Mouse (Mus musculus) intestine, postnatal 0 days (tissue): ENCODE measurements at regions not wholly inside any gene's neighbourhood (a gene's known extent, or its start where the extent isn't known, plus 50 kb on each side); places are given as distances from the start of the nearest gene placed in this dataset.

Experiments used
- ATAC-seq: fragments of 200-750 bp; cut with Nextera tagmentation; 2 replicates; pipeline ENCODE4 v1.8.0; 2017; ENCODE audit warnings: mild to moderate bottlenecking, moderate TSS enrichment, moderate library complexity
- H3K27ac ChIP-seq: fragments of 300-500 bp; sonication (generic); 2 replicates; pipeline ENCODE4 v1.5.1; 2014; ENCODE audit warnings: mild to moderate bottlenecking, low read depth, low read length, moderate library complexity
- H3K27me3 ChIP-seq: fragments of 300-500 bp; sonication (generic); replicated peaks from 2 replicates; pipeline ENCODE4 v1.6.1; 2014; ENCODE audit warnings: low read length, mixed read lengths; ENCODE audit not compliant: control insufficient read depth, insufficient read depth
- H3K36me3 ChIP-seq: fragments of 300-500 bp; sonication (generic); 2 replicates; pipeline ENCODE4 v1.6.1; 2014; ENCODE audit warnings: mild to moderate bottlenecking, moderate library complexity; ENCODE audit not compliant: control insufficient read depth, insufficient read depth
- H3K4me1 ChIP-seq: fragments of 300-500 bp; sonication (generic); replicated peaks from 2 replicates; pipeline ENCODE4 v1.6.1; 2014; ENCODE audit warnings: antibody characterized with exemption, low read length, mixed read lengths; ENCODE audit not compliant: control insufficient read depth, insufficient read depth
- H3K4me2 ChIP-seq: fragments of 300-500 bp; sonication (generic); replicated peaks from 2 replicates; pipeline ENCODE4 v1.6.1; 2014; ENCODE audit warnings: low read depth, mild to moderate bottlenecking, moderate library complexity
- H3K4me3 ChIP-seq: fragments of 300-500 bp; sonication (generic); 2 replicates; pipeline ENCODE4 v1.5.1; 2014; ENCODE audit warnings: low read depth, low read length
- H3K9ac ChIP-seq: fragments of 300-500 bp; sonication (generic); 2 replicates; pipeline ENCODE4 v1.6.1; 2014; ENCODE audit warnings: mild to moderate bottlenecking, low read depth, low read length
- H3K9me3 ChIP-seq: fragments of 300-500 bp; sonication (generic); 2 replicates; pipeline ENCODE4 v1.6.1; 2016; ENCODE audit warnings: mixed run types; ENCODE audit not compliant: control insufficient read depth
- CTCF ChIP-seq: sonication (generic); IDR thresholded peaks from 2 replicates; pipeline ENCODE4 v1.5.1; 2016; ENCODE audit warnings: low read depth, mild to moderate bottlenecking, control low read depth, antibody characterized with exemption, moderate library complexity
- WGBS: fragments of 180-500 bp; shearing (Covaris S2); extraction: QIAGEN DNeasy Blood & Tissue Kit; methylation state at CpG from one replicate; pipeline ENCODE4 v1.1.7; 2014; 5-methylcytosine and 5-hydroxymethylcytosine counted together

GRCm38 (mm10) chr19:21030971-21031370 lies 77.0 kb upstream of the Tmc1 start:
- WGBS, result 77% methylated on average over 5 of the region's 5 CpGs
- Histone ChIP-seq H3K27ac (no peak overlapping the region), H3K9ac (no peak overlapping the region), H3K9me3 (no peaks in the 10 kb centered on the region), H3K36me3 (no peaks in the 10 kb centered on the region), H3K4me2 (no peak overlapping the region), H3K4me1 (no peaks in the 10 kb centered on the region; the same call in 1 of the 2 replicates), H3K27me3 (no peaks in the 10 kb centered on the region), H3K4me3 (no peak overlapping the region)
- no peak for ATAC-seq
- TF ChIP-seq CTCF, result no peak

GRCm38 (mm10) chr19:21028981-21029380 lies 75.0 kb upstream of the Tmc1 start:
- H3K4me2 ChIP-seq, result no peak overlapping the region
- H3K36me3 ChIP-seq, result no peaks in the 10 kb centered on the region
- H3K9ac ChIP-seq, result no peak overlapping the region
- WGBS, result 97% methylated on average over 3 of the region's 3 CpGs
- no peaks in the 10 kb centered on the region for H3K4me1 ChIP-seq
- no peak overlapping the region for H3K27ac ChIP-seq
- ATAC-seq, result no peak
- TF ChIP-seq CTCF, result no peak
- no peaks in the 10 kb centered on the region for H3K27me3 ChIP-seq
- H3K4me3 ChIP-seq, result no peak overlapping the region
- no peaks in the 10 kb centered on the region for H3K9me3 ChIP-seq

GRCm38 (mm10) chr19:21012391-21012790 lies 58.4 kb upstream of the Tmc1 start:
- no peak for TF ChIP-seq CTCF
- Histone ChIP-seq H3K27ac (no peak overlapping the region), H3K27me3 (no peaks in the 10 kb centered on the region), H3K9me3 (no peaks in the 10 kb centered on the region), H3K36me3 (no peaks in the 10 kb centered on the region), H3K4me2 (no peak overlapping the region), H3K4me1 (no peaks in the 10 kb centered on the region), H3K9ac (no peak overlapping the region), H3K4me3 (no peak overlapping the region)
- no peak for ATAC-seq
- WGBS, result 89% methylated on average over 8 of the region's 10 CpGs

GRCm38 (mm10) chr19:21009607-21010006 lies 55.6 kb upstream of the Tmc1 start:
- WGBS, result 89% methylated on average over 2 of the region's 2 CpGs
- H3K9me3 ChIP-seq, result no peaks in the 10 kb centered on the region
- no peak overlapping the region for H3K27ac ChIP-seq
- no peak overlapping the region for H3K9ac ChIP-seq
- no peak for ATAC-seq
- no peak overlapping the region for H3K4me2 ChIP-seq
- no peak for TF ChIP-seq CTCF
- H3K4me3 ChIP-seq, result no peak overlapping the region
- H3K4me1 ChIP-seq, result no peaks in the 10 kb centered on the region
- no peaks in the 10 kb centered on the region for H3K36me3 ChIP-seq
- no peaks in the 10 kb centered on the region for H3K27me3 ChIP-seq

- Histone ChIP-seq H3K9ac (no peak overlapping the region), H3K9me3 (no peaks in the 10 kb centered on the region), H3K4me1 (no peaks in the 10 kb centered on the region), H3K4me3 (no peak overlapping the region), H3K27me3 (no peaks in the 10 kb centered on the region), H3K27ac (no peak overlapping the region), H3K4me2 (no peak overlapping the region), H3K36me3 (no peaks in the 10 kb centered on the region)
- 87% methylated on average over 2 of the region's 2 CpGs for WGBS
- no peak for ATAC-seq
- no peak for TF ChIP-seq CTCF
Measured at GRCm38 (mm10) chr19:21004411-21004810, 50.4 kb upstream of the Tmc1 start.
